19 mouse cellular contexts compared by ENCODE assay signal in genomic region chr9:106237878-106238277, GRCm38 (mm10). TPM values are rescaled to one million over a fixed set of nuclear protein-coding genes. Genes with fewer than 3 reads are reported as not detected.
"Had no signal": no experiment of that assay in that cellular context is flagged by ENCODE, and none has a peak within 500 bp of the region (broad histone marks: within the 10 kb centered on the region; RNA-seq: fewer than 3 reads in every experiment).

No protein-coding gene starts in this region.

- H3K4me1 ChIP-seq: limb, embryonic 12.5 days; midbrain, embryonic 10.5 days; midbrain, embryonic 13.5 days had no signal

- H3K4me3 ChIP-seq: limb, embryonic 12.5 days; limb, embryonic 15.5 days; liver, embryonic 13.5 days; megakaryocyte, embryonic 14.5 days; midbrain, embryonic 10.5 days; midbrain, embryonic 13.5 days had no signal

- H3K9ac ChIP-seq: limb, embryonic 12.5 days; limb, embryonic 15.5 days; liver, embryonic 13.5 days; midbrain, embryonic 13.5 days had no signal

- DNase-seq: kidney, postnatal 25 days; left cerebral cortex, postnatal 4 days; liver, embryonic 13.5 days; lung, adult 2 months; right cerebral cortex, postnatal 14 days; right cerebral cortex, postnatal 4 days; thymus, adult 2 months; thymus, postnatal 14 days; thymus, postnatal 4 days had no signal

- ATAC-seq: intestine, postnatal 0 days; midbrain, embryonic 13.5 days; midbrain, embryonic 16.5 days had no signal

- H3K9me3 ChIP-seq: limb, embryonic 12.5 days; limb, embryonic 15.5 days; liver, embryonic 13.5 days; megakaryocyte, embryonic 14.5 days; midbrain, embryonic 10.5 days; midbrain, embryonic 13.5 days had no signal

- H3K27ac ChIP-seq: limb, embryonic 12.5 days; limb, embryonic 15.5 days; liver, embryonic 13.5 days; midbrain, embryonic 10.5 days; midbrain, embryonic 13.5 days; stomach, postnatal 0 days had no signal

- H3K4me2 ChIP-seq: limb, embryonic 12.5 days; limb, embryonic 15.5 days; liver, embryonic 13.5 days; midbrain, embryonic 13.5 days had no signal

- H3K27me3 ChIP-seq: limb, embryonic 12.5 days; limb, embryonic 15.5 days; liver, embryonic 13.5 days; megakaryocyte, embryonic 14.5 days; midbrain, embryonic 13.5 days had no signal

RNA-seq across cellular contexts. Expression of gene Tlr9, which starts 15.5 kb away (rescaled TPM):
- polyA plus RNA-seq: limb, embryonic 12.5 days; lung, embryonic 16.5 days; midbrain, embryonic 10.5 days; midbrain, embryonic 13.5 days; midbrain, embryonic 16.5 days; neural tube, embryonic 11.5 days had no signal
